Mouse (Mus musculus) C2C12 (cell line): ENCODE measurements at regions not wholly inside any gene's neighbourhood (a gene's known extent, or its start where the extent isn't known, plus 50 kb on each side); places are given as distances from the start of the nearest gene placed in this dataset.

Experiments used
- H3K27me3 ChIP-seq: one replicate; pipeline ENCODE4 v1.6.1; 2011; ENCODE audit not compliant: control insufficient read depth, insufficient read depth, insufficient read length
- H3K36me3 ChIP-seq: one replicate; pipeline ENCODE4 v1.6.1; 2011; ENCODE audit not compliant: control insufficient read depth, insufficient read depth
- H3K4me3 ChIP-seq: one replicate; pipeline ENCODE4 v1.5.1; 2011; ENCODE audit warnings: mild to moderate bottlenecking, control low read depth; ENCODE audit not compliant: poor library complexity, insufficient read depth, severe bottlenecking
- H3K79me2 ChIP-seq: one replicate; pipeline ENCODE4 v1.6.1; 2011; ENCODE audit not compliant: control insufficient read depth, insufficient read depth
- H3K79me3 ChIP-seq: one replicate; pipeline ENCODE4 v1.6.1; 2011; ENCODE audit warnings: low read depth, control low read depth
- H3ac ChIP-seq: one replicate; pipeline ENCODE3; 2011; ENCODE audit warnings: low read depth; ENCODE audit not compliant: control insufficient read depth, insufficient read length
- CEBPB ChIP-seq: IDR thresholded peaks from one replicate; pipeline ENCODE4 v1.6.1; 2011; ENCODE audit warnings: low read depth, mild to moderate bottlenecking, control low read depth, moderate library complexity
- CTCF ChIP-seq: IDR thresholded peaks from one replicate; pipeline ENCODE4 v1.5.1; 2011; ENCODE audit not compliant: control insufficient read depth, insufficient read depth, insufficient read length
- FOSL1 ChIP-seq: IDR thresholded peaks from one replicate; pipeline ENCODE4 v1.8.0; 2011; ENCODE audit warnings: mild to moderate bottlenecking, low read length; ENCODE audit not compliant: poor library complexity, insufficient read depth, severe bottlenecking
- MAX ChIP-seq: IDR thresholded peaks from one replicate; pipeline ENCODE4 v1.6.1; 2011; ENCODE audit warnings: mild to moderate bottlenecking, control low read depth
- MYOD1 ChIP-seq: IDR thresholded peaks from one replicate; pipeline ENCODE4 v1.6.1; 2011; ENCODE audit warnings: low read depth; ENCODE audit not compliant: control insufficient read depth, insufficient read length
- MYOG ChIP-seq: IDR thresholded peaks from one replicate; pipeline ENCODE4 v1.6.1; 2011; ENCODE audit not compliant: control insufficient read depth, insufficient read length; ENCODE audit errors: extremely low read depth
- USF1 ChIP-seq: IDR thresholded peaks from one replicate; pipeline ENCODE4 v1.6.1; 2011; ENCODE audit warnings: low read depth, mild to moderate bottlenecking, control low read depth, moderate library complexity

DNA sequence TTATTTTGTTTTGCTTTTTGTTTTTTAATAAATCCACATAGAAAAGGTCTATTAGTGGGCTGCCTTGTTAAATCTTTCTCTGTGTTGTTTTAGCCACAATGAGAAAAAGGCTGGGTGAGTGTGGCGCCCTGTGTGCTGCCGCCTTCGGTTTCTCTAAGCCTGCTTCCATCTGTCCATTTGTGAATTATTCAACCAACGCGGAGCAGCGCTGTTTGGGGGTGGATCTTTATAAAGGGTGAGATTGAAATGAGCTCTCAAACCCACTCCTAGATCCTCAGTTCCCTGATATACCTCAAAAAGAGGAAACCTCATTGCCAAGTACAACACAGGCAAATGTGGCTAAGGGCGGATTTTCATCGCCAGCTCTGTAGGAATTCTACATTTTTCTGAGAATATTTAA, 74.0 kb upstream of the Arg1 start:
- TF ChIP-seq MYOG (no peak), CTCF (no peak), USF1 (no peak), CEBPB (no peak), FOSL1 (no peak), MYOD1 (no peak), MAX (no peak)
- H3ac ChIP-seq: no peak overlapping the region

DNA sequence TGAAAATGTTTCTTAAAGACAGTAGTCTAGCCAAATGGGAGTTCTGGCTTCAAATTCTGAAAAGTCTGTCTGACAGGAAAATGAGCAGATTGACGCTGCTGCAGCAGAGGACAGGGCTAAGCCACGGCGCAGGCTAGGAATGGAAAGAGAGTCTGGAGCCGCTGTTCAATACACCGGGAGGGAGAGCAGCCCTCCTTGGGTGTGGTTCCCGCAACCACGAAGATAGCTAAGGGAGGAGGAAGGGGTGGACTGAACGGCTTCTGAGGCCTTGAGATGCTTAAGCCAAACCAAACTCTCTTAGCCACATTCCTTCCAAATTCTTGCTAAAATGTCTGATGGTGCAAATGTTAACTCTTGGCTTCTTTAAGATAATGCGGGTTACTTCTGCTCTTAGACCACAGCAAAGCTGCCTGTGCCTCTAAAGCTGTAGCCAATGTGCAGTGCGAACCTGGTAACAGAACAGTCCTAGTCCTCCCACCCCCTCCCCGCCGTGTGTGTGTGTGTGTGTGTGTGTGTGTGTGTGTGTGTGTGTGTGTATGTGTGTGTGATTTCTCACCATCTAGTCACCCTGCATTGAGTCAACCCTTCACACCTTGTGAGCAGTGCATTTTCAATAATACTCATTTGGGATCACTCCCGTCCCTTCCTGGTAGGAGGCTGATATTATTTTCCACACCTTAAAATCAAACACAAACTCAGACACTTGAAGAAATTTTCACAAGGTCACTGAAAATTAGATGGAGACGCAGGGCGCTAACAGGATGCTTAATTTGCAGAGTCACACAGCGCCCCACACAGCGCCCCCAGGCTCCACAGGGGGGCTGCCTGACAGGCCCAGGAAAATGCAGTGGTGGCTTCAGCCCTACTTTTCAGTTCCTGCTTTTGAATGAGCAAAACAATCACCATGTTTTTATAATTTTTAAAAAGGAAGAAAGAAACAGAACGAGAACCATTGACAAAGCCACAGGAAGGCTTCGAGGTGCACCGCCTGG, 73.2 kb upstream of the Arg1 start:
- Histone ChIP-seq H3ac (no peak overlapping the region), H3K27me3 (no peaks in the 10 kb centered on the region), H3K79me3 (no peaks in the 10 kb centered on the region), H3K4me3 (no peak overlapping the region), H3K79me2 (no peaks in the 10 kb centered on the region), H3K36me3 (no peaks in the 10 kb centered on the region)
- TF ChIP-seq CEBPB: no peak
- no peak for TF ChIP-seq USF1
- no peak for TF ChIP-seq CTCF
- TF ChIP-seq MYOG: no peak
- TF ChIP-seq MAX: no peak

More for the DNA sequence above, 74.0 kb upstream of the Arg1 start:
- Histone ChIP-seq H3K27me3 (no peaks in the 10 kb centered on the region), H3K36me3 (no peaks in the 10 kb centered on the region), H3K79me2 (no peaks in the 10 kb centered on the region), H3K4me3 (no peak overlapping the region), H3K79me3 (no peaks in the 10 kb centered on the region)

DNA sequence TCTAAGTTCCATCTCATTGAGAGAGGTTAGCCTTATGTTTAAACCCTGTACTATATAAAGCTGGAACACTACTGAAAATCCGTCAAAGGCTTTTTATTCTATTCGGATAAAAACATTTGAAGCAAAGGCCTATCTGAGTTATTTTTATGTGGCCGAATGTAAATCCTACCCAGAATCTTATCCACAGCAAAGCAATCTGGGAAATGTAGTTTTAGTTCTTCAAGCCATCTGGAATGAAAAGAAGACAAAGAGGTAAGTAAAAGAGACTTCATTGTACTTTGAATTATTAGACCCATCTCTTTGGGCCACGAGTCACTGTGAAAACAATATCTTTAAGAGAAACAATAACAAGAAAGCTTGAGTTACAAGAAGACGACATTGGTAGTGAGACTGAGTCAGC, 72.5 kb upstream of the Arg1 start:
- H3K79me2 ChIP-seq: no peaks in the 10 kb centered on the region
- no peak overlapping the region for H3K4me3 ChIP-seq
- no peak for TF ChIP-seq FOSL1
- no peak for TF ChIP-seq CTCF
- no peak for TF ChIP-seq MAX
- H3ac ChIP-seq: no peak overlapping the region
- H3K36me3 ChIP-seq: no peaks in the 10 kb centered on the region
- no peaks in the 10 kb centered on the region for H3K27me3 ChIP-seq
- H3K79me3 ChIP-seq: no peaks in the 10 kb centered on the region

DNA sequence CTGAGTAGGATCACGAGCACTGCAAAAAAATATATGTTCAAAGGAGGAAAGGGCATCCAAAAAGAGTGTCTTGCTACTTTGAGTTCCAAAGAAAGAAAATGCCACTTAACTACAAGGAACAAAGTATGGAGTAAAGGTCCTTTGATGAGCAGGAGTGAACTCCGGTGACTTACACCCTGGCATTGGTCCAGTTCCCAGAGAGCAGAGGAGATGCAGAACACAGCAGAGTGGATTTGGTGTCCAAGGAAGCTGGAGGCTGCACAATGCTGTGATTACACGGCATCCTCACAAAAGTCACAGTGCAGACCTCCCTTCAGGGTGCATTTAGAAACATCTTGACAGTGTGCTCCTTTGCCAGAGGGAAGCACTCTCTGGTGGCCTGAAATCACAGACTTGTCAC, 70.4 kb upstream of the Arg1 start:
- Histone ChIP-seq H3K36me3 (no peaks in the 10 kb centered on the region), H3ac (no peak overlapping the region), H3K79me2 (no peaks in the 10 kb centered on the region), H3K79me3 (no peaks in the 10 kb centered on the region), H3K27me3 (no peaks in the 10 kb centered on the region), H3K4me3 (no peak overlapping the region)
- TF ChIP-seq FOSL1: no peak
- TF ChIP-seq MYOD1: no peak
- TF ChIP-seq MYOG: no peak
- TF ChIP-seq CTCF: no peak
- TF ChIP-seq CEBPB: no peak
- TF ChIP-seq USF1: no peak
- no peak for TF ChIP-seq MAX

DNA sequence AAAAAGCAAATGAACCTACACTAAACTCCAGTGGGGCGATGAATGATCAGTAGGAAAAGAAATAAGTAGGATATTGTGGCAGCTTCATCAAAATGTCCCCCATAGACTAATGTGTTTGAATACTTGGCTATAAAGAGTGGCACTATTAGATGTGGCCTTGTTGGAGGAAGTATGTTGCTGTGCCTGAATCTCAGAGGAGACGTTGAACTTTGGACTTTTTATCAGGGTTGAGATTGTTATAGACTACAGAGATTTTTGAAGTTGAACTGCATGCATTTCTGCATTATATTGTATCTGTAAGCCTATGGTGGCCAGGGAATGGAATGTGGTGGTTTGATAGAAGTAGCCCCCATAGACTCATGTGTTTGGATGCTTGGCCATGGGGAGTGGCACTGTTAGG, 68.5 kb upstream of the Arg1 start:
- Histone ChIP-seq H3K27me3 (no peaks in the 10 kb centered on the region), H3ac (no peak overlapping the region), H3K4me3 (no peak overlapping the region), H3K79me2 (no peaks in the 10 kb centered on the region), H3K36me3 (no peaks in the 10 kb centered on the region), H3K79me3 (no peaks in the 10 kb centered on the region)
- TF ChIP-seq MYOG (no peak), MYOD1 (no peak), MAX (no peak), CEBPB (no peak), CTCF (no peak), USF1 (no peak), FOSL1 (no peak)
